Mouse (Mus musculus) megakaryocyte, adult 5-6 weeks (primary cell): ENCODE measurements around the gene Rpf2. TPM values are rescaled to one million over a fixed set of nuclear protein-coding genes. Genes with fewer than 3 reads are reported as not detected.

Source experiments
- ATAC-seq: 2 replicates; pipeline ENCODE4 v1.8.0; 2016; ENCODE audit warnings: mild to moderate bottlenecking, inconsistent platforms; ENCODE audit not compliant: poor library complexity, severe bottlenecking
- total RNA-seq, 2 experiments: library from RNA; stranded (forward) in 1 of 2; stranded (reverse) in 1 of 2; fragments of 153-499, 151-499 nt in 1 of 2; fragments of 221-1000, 200-1000 nt in 1 of 2; gene quantifications; 2 replicates each; pipeline versions ENCODE4 v1.2.3 to v1.2.4; 2015 to 2017

Gene Rpf2
- total RNA-seq (2015) (56.7 and 57.2 TPM in 2 replicates), total RNA-seq (2017) (81.2 and 104 TPM in 2 replicates)

DNA sequence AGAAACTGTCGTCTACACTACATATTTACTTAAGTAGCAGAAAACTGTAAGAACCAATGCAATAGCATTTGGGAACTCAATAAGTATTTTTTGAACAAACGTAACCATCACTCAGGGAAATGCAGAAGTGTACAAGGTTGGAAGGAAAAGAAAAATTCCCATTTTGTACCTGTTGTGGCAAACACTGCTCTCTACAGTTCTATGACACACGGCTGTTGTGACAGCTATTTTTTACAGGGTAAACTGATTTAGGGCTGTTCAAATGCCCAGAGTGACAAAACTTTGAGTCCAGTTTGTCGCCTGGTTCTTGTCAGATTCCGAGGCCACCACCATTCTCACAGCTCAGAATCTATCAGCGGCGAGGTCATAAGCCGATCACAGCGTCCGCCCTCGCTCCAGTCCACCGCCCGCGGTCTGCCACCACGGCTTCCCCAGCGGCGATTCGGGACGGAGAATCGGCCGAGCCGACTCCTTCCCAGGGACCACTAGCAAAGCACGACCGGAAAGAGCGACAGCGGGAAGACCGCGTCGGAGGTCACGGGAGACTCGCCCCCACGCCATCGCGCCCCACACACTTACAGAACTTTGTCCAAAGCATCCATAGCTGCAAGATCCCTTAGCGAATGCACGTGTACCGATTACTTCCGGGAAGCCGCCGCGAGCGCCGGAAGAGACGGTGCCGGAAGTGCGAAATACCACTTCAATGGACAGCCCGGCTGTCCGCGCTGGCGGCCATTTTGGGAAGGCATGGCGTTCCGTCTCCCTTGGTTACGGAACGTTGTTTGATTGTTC is at the start of gene Rpf2:
TSS of gene Rpf2 (minus strand) at position 663 of the 792 bp plus-strand sequence.
- ATAC-seq = peak; percentile 98

DNA sequence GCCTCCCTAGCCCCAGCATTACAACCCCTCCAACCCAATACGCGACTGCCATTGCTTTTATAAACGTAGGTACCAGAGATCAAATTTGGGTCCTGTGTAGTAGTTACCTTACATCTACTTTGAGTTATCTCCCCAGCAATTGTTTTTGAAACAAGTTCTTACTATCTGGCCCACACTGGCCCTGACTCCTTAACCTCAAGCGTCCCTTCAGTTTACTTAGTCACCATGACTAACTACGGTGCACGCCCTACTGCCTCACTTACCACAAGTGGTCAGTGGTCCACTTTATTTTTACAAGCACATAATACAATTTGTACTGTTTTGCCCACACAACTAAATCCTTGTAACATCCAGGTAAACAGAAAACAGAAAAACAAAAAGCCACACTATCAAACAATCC is 45.8 kb upstream of the Rpf2 start:
- no peak for ATAC-seq

DNA sequence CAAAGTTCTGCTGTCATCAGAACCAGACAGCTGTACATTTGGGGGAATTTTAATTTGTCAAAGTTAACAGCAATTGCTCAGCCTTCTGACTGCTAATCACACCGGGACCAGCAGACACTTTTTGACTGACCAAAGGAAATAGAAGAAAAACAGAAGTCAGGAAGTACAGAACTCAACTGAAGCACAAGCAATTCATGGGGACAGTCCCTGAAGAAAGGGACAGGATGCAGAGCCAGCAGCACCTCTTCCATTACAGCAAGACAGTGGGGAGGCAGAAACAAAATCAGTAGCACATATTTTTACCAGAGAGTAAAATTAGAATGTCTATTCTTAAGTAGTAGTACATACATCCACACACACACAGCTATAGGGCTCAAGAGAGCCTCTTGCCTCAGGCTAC is 39.9 kb upstream of the Rpf2 start:
- ATAC-seq = no peak

DNA sequence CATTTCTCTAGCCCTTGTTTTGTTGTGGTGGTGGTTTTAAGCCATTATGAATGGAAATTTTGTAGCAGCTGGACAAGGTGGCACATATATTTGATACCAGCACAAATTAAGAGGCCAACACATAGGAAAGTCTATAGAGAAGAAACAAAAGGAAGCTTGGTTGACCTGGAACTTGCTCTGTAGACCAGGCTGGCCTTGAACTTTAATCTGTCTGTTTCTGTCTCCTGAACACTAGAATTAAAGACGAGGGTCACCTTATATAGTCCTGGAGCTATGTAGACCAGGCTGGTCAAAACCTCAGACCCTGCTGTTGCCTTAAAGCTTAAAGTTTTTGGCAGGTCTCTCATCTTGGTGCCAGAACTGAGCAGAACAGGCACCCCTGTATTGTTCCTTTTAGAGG is 38.7 kb upstream of the Rpf2 start:
- no peak for ATAC-seq

DNA sequence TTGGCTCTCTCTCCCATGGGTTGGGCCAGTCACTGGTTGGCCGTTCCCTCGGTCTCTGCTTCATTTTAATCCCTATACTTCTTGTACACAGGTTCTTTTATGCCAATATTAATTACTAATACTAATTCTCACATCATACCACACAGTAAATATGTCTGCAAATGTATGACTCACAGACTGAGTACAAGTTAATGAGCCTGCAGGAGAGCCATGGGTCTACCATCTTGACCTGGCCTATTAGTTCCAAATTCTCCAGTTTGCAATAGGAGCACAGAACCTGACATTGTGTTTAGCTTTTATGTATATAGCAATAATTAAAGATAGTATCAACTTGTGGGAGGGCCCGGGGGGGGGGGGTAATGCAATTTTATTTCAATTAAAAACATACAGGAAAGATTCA is 38.2 kb upstream of the Rpf2 start:
- no peak for ATAC-seq

DNA sequence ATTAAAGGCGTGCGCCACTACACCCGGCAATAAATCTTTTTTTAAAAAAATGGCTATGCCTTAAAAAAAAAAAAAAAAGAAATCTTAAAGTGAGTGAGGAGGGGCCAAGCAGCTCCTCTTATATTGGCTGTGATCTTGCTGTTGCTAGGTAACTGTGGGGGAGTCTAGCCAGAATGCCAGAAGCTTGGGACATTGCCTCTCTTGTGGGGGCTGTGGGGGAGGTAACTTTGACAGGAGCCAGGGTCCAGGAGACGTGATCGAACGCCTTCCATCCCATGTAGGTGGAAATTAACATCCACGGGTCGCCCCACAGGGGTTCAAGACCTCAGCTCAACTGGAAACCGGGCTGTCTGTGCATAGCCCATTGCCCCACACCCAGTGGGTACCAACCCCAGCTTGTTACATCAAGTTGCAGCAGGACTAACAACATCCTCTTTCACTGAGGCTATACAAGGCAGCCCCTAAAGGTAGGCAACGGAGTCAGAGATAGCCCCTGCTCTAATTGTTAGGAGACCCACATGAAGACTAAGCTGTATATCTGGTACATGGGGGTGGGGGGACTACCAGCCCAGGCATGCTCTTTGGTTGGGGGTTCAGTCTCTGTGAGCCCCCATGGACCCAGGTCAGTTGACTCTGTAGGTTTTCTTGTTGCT is 37.5 kb upstream of the Rpf2 start:
- no peak for ATAC-seq

DNA sequence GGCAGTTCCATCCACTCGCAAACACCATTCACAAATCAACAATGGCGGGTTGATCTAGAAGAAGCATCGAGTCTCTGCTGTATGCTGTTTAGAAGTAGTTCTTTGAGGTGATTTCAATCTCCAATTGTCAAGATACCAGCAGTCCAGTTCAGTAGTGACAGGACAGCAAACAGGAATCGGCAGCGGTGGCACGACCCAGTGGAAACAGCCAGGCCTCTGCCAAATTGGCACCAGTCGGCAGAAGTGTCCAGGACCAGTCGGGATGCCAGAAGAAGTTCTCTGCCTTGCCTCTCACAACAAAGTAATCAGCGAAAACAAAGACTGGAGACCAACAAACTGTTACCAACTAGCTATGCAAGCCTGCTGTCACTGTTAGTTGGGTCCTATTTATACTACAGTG is 36.8 kb upstream of the Rpf2 start:
- no peak for ATAC-seq

DNA sequence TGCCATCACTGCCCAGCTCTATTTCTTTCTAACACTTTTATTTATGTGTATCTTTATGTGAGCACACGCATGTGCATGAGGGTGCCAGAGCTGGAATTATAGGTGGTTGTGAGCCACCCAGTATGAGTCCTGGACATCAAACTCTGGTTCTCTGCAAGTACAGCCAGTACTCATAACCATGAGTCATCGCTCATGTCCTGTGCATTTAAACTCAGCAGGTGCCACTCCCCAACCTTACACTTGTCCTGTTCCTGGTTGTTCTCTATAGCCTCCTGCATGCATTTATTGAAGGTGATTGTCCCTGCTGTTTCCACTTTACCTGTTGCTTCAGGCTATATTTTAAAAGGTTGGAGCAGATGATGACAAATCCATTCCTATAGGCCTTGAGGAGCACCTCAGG is 34.7 kb upstream of the Rpf2 start:
- ATAC-seq = no peak

DNA sequence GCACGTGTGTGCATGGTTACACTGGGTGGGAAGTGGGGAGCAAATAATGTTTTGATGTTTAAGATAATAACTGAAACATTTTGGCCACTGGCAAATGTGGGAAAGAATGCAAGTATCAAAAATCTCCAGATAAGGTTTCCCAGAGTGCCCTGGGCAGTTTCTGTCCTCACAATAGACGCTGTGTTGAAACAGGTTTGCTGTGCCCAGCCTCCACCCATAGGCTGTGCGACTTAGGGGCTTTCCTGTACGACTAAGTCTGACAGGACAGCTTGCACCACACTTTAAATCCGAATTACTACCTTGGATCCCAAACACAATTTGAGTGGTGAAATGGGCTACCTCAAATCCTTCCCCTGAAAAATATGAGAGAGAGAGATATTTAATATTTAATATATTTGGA is 31.5 kb upstream of the Rpf2 start:
- ATAC-seq = no peak

DNA sequence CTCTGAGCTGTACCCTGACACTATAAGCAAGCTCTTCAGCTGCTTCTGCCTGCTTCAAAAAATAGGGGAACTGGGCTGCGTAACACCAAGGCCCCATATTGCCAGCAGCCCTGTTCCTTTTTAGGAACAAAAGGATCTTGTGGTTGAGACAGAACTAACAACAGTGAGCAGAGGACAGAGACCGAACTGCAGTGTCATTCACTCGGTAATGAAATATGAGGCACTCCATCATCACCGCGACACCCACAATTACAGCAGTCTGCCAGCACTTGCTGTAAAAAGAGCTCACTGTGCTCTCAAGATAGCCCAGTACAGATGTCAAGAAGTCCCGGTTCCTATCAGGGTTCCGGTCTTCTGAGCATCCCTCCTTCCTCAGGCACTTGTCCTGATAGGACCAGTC is 29.2 kb upstream of the Rpf2 start:
- ATAC-seq = peak; percentile 98

DNA sequence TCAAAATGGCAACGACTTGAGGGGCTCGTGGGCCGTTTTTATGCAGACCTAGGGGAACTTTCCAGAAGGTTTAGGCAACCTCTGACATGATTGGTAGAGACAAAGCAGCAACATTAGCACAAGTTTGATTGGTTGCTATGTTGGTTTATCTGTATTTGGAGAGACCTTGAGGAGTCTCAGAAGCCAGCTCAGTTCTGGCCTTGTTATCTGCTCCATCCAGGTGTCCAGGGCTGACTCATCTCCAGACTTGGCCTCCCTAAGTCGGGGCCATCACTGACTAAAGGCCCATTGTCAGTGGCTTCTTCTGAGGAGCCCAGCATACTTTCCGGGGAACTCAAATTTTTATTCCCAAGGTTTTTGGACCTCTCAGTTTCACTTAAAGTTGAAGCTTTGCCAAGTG is 27.1 kb upstream of the Rpf2 start:
- no peak for ATAC-seq

DNA sequence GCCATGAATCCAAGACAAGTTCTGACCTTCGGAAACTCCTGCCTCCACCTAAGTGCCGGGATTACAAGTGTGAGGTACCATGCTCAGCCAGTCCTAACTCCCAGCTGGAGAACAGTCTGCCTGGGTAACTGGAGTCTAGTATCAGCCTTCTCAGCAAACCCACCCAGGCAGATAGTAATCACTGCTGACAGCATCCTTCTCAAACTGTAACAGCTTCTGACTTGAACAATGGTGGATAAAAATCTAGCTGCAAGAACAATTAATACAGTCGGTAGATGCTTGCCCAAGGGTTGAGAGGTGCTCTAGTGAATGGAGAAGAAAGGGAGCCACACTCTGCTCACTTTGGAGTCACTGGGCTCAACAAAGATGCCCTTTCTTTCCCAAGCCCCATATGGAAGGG is 24.4 kb upstream of the Rpf2 start:
- no peak for ATAC-seq

DNA sequence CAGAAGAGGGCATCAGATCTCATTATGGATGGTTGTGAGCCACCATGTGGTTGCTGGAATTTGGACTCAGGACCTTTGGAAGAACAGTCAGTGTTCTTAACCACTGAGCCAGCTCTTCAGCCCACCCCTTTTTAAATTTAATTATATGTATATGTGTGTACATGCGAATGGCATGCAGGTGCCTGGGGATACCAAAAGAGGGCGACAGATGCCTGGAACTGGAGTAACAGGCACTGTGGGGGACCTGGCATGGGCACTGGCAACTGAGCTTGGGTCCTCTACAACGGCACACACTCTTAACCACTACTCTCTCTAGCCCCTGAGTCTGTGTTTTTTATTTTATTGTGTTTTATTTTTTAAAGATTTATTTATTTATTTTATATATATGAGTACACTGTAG is 18.1 kb upstream of the Rpf2 start:
- ATAC-seq = no peak

DNA sequence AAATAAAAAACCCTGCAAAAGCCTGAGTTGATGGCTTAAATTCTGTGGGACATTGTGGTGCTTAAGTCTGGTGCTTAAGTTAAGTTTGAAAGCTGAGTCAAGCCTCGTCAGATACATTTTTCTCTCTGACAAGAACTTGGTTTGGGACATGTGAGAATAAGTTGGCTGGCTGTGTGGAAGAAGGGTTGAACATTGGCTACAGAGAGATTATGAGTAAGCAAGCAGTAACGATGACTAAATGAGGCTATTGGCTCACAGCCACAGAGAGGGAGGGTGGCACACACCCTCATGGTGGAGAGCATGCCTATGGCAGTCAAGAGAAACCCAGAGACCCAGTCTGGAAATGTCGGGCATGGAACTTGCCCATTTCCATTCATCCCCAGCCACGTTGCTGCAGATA is 16.9 kb upstream of the Rpf2 start:
- no peak for ATAC-seq

DNA sequence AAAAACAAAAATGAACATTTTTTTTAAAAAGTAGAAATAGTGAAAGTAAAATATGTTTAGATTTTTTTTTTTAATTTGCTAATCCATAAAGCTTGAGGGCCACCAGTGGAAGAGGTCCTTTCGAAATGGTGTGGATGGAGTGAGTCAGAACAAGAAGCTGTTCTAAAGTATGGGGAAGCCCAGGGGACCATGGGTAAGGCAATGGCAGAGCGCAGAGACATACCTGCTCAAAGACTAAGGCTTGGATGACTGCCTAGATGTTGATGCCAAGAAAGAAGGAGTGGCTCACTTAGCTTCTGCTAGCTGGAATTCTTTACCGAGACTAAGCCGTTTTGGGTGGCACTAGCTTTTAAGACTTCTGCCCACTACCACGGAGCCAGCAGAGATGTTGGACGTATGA is 15.4 kb upstream of the Rpf2 start:
- ATAC-seq = no peak

DNA sequence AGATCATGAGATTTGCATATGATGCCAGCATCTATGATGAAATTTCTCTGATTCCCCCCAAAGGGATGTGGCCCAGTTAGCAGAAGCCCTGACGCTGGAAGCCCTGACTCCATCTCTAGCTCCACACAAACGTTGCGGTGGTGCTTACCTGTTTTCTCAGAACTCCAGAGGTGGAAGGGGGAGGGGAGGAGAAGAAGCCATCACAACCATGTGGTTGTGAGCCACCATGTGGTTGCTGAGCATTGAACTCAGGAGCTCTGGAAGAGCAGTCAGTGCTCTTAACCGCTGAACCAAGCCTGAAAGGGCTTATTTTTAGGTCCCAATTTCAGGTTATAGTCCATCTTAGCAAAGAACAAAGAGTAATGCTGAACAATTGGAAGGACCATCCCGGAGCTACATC is 13.5 kb upstream of the Rpf2 start:
- ATAC-seq = no peak

DNA sequence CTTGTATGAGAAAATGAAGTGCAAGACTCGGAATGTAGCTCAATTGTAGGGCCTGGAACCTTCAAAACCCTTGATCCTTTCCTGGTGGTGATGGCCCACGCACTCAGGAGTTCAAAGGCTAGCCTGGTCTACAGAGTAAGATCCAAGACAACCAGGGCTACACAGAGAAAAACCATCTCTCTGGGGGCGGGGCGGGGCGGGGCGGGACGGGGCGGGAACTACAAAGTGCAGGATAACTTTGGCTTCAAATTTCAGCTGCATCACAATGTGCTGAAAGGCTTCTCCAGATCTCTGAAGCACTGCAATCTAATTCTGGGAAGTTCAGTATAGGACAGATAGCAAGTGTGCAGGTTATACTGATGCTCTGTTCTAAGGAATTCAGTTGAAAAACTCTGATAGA is 12.7 kb upstream of the Rpf2 start:
- no peak for ATAC-seq

DNA sequence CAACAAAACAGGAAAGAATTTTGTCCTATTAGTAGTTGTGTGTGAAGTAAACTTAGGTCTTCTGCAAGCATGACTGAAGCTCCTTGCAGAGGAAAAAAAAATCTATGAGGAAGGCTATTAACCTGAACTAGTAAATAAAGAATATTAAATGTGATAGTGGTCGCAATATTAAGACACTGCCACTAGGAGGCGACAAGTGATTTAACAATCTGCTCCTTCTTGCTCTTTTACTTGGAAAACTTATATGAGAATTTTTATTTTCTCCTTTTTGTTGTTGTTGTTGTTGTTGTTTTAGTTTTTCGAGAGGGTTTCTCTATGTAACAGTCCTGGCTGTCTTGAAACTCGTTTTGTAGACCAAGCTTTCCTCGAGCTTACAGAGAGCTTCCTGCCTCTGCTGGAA is 12.1 kb upstream of the Rpf2 start:
- peak; percentile 29 for ATAC-seq

DNA sequence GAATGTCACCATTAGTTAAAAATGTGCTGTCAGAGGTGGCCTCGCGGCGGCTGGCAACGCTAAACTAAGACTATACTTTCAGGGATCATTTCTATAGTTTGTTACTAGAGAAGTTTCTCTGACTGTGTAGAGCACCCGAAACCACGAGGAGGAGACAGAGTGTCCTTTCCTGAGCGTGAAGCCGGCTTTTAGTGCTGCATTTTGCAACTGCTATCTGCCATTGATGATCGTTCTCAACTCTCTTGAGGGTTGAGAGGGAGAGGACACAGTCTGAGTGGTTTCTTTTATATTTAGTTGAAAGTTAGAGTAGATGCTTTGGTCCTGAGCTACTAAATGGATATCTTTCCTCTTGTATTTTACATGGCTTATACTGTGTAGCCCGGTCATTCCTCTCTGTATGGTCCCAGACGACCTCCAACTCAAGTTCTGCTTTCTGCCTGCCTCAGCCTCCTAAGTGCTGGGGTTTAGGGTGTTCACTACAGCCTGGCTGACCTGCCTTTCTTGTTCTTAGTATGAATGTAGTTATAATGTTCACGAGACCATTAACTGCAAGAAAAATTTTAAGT is 11.6 kb upstream of the Rpf2 start:
- peak; percentile 61 for ATAC-seq

DNA sequence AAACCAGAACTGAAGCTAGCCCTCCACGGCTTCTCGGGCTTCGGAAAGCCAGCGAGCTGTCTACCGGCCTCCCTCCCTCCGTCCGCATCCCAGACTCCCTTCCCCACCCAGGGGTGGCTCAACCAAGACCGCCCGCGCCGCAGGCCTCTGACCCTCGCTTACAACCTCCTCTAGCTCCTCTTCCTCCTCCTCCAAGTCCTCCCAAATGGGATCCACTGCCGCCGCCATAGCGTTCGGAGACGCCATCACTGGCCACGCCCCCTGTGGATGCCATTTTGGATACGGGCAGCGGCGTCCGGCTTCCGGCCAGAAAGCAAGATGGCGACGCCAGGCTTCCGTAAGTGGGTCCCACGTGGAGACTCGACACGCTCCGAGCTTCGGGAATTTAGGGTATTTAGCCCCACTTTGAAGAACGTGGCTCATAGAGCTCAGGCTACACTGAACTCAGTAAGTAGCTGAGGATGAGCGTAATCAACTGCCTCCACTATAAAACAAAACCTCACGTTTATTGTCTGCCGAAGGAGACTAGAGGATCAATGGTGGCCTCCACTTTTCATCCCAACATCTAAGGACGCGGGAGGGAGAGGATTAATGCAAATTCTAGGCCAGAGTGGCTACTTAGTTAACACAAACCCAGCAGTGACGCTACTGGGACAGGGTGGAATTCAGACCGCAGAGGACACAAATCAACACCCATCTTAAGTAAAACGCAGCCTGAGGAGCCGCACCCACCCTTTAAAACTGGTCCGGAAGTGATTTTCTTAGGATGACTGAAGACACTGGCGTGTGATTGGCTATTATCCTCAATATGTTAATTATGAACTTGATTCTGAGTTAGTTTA is 10.8 kb upstream of the Rpf2 start, which contains the start of gene Gtf3c6:
TSS of gene Gtf3c6 (minus strand) at position 695 of the 842 bp plus-strand sequence.
- ATAC-seq = peak; percentile 85

DNA sequence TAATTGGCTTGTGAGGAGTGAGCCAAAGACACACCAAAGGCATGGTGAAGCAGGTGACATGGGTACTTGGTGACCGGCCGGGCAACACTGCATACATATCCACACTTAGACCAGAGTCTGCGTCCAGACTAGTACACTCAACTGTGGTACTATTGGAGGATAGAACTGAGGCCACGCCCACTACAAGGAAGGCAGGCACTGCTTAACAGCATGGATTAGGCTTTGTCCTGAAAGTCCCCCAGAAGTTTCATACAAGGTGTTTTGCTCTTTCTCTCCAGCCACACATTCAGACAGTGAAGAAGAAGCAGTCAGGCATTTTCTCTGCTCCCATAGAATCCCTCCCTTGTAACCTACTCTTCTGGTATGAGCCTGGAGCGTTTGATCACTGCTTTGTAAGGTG is 9.9 kb upstream of the Rpf2 start:
- ATAC-seq = 0 out of 2 replicates have a peak, but pooled peaks have one; percentile 14
